Mouse (Mus musculus): ENCODE measurements around the gene Trpm8. TPM values are rescaled to one million over a fixed set of nuclear protein-coding genes. Genes with fewer than 3 reads are reported as not detected.

Gene Trpm8
- polyA plus RNA-seq, 1 experiment from 2014 or later, result not detected

DNA sequence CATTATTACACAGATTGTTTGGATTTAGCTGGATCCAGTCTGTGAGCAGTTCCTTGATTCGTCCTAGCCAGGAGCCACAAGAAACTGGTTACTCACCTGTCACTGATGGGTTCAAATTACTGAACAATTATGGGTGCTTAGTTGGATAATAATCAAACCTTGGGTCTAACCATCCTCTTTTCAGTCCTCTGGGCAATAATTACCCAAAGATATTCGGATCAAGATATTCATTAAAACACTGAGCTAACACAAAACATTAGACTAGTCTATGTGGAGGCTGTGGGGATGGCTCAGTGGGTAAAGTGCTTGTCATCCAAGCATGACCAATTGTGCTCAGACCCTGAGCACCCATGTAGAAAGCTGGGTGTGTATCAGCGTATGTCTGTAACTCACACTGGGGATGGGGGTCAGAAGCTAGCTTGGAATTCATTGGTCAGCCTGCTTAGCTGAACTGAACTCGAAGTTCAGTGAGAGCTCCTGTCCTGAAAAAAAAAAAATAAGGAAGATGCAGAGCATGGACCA lies 41.5 kb upstream of the Trpm8 start:
- H3K79me2 ChIP-seq (ENCODE audit: inconsistent target), result no peaks in the 10 kb centered on the region
- no peak overlapping the region for H3K4me3 ChIP-seq (ENCODE audit: inconsistent target)
- WGBS (ENCODE audit: missing documents), result 66% methylated on average over 4 of the region's 4 CpGs
- no peaks in the 10 kb centered on the region for H3K36me3 ChIP-seq (ENCODE audit: inconsistent target)
- H3K27ac ChIP-seq, result no peak overlapping the region

DNA sequence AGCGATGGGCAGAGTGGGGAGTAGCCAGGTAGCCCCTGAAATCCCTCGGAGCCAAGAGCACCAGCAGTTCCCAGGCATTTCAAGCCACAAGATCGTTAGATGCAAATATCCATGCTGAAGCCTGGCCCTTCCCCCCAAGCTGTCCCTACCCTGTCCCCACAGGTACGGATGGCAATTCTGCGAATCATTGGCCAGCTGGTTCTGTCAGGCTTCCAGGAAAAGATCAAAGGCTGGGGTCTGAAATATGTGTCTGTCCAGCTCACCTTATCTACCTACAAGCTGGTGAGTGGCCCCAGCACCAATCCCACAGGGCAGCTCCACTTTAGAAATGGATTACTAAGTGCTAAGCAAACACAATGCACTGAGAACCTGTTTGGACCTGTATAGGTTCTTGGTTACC lies 40.1 kb upstream of the Trpm8 start:
- no peaks in the 10 kb centered on the region for H3K79me2 ChIP-seq (ENCODE audit: inconsistent target)
- WGBS (ENCODE audit: missing documents), result 78% methylated on average over 5 of the region's 5 CpGs
- H3K36me3 ChIP-seq (ENCODE audit: inconsistent target), result no peaks in the 10 kb centered on the region
- H3K27ac ChIP-seq, result no peak overlapping the region
- H3K4me3 ChIP-seq (ENCODE audit: inconsistent target), result no peak overlapping the region

- Histone ChIP-seq H3K36me3 (ENCODE audit: inconsistent target) (no peaks in the 10 kb centered on the region), H3K4me3 (ENCODE audit: inconsistent target) (no peak overlapping the region), H3K27ac (no peak overlapping the region), H3K79me2 (ENCODE audit: inconsistent target) (no peaks in the 10 kb centered on the region)
- 80% methylated on average over 6 of the region's 6 CpGs for WGBS (ENCODE audit: missing documents)
Observed at GRCm38 (mm10) chr1:88238771-88239170, 38.7 kb upstream of the Trpm8 start.

- WGBS (ENCODE audit: missing documents), result 73% methylated on average over 5 of the region's 5 CpGs
- Histone ChIP-seq H3K27ac (no peak overlapping the region), H3K4me3 (ENCODE audit: inconsistent target) (no peak overlapping the region), H3K79me2 (ENCODE audit: inconsistent target) (no peaks in the 10 kb centered on the region), H3K36me3 (ENCODE audit: inconsistent target) (no peaks in the 10 kb centered on the region)
Observed at GRCm38 (mm10) chr1:88240072-88240471, 37.4 kb upstream of the Trpm8 start.

DNA sequence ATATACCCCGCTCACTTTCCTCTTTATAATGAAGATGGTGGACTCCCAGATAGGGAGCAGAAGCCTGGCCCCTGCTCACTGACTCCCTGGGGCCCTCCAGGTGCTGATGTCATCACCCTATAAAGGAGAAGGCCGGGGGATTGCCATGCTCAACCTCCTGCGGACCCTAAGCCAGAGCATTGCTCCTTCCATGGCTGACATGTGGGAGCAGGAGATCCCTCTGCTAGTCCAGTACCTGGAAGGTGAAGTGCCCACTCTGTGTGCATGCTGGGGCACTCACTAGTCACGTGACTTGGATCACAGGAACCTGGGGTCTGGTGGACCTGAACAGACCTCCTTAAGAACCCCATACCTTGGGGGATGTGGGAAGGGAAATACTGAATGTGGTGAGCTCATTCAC lies 36.9 kb upstream of the Trpm8 start:
- Histone ChIP-seq H3K36me3 (ENCODE audit: inconsistent target) (no peaks in the 10 kb centered on the region), H3K79me2 (ENCODE audit: inconsistent target) (no peaks in the 10 kb centered on the region), H3K4me3 (ENCODE audit: inconsistent target) (no peak overlapping the region), H3K27ac (no peak overlapping the region)
- WGBS (ENCODE audit: missing documents), result 75% methylated on average over 4 of the region's 4 CpGs

DNA sequence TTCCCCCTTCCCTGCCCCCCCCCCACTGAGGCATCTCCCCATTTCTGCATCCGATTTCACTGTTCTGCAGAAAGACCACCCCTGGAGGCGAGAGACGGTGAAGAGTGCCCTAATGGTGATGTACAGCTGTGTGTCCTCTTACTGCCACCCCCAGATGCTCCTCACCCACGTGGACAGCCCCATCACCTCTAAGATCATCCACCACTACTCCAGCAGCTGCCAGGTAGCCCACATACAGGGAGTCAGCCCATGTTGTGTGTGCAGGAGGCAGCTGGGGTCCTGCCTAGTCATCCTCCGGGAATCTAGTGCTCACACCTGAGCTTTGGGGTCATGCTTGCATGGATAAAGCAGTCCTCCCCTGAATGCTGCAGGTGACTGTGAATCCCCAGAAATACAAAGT lies 33.6 kb upstream of the Trpm8 start:
- no peaks in the 10 kb centered on the region for H3K79me2 ChIP-seq (ENCODE audit: inconsistent target)
- no peak overlapping the region for H3K4me3 ChIP-seq (ENCODE audit: inconsistent target)
- H3K36me3 ChIP-seq (ENCODE audit: inconsistent target), result no peaks in the 10 kb centered on the region
- H3K27ac ChIP-seq, result no peak overlapping the region
- 66% methylated on average over 5 of the region's 5 CpGs for WGBS (ENCODE audit: missing documents)

DNA sequence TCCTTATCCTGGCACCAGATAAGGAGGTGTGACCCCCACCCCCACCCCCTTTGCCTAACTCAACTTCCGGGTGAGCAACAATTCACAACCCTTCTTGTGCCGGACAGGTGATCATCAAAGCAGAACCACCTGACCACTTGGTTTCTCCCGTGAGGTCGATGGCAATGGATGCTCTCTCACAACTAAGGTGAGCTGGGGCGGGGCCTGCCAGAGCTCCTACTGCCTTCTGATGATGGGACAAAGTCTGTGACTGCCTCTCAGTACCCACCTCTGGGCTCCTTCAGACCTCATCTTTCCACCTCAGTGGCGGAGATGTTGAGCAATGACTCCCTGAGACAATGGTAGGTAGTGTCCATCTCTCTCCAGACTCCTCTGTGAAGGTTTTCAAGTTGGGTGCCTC lies 31.6 kb upstream of the Trpm8 start:
- Histone ChIP-seq H3K27ac (no peak overlapping the region), H3K36me3 (ENCODE audit: inconsistent target) (no peaks in the 10 kb centered on the region), H3K4me3 (ENCODE audit: inconsistent target) (no peak overlapping the region), H3K79me2 (ENCODE audit: inconsistent target) (no peaks in the 10 kb centered on the region)
- 79% methylated on average over 6 of the region's 6 CpGs for WGBS (ENCODE audit: missing documents)

DNA sequence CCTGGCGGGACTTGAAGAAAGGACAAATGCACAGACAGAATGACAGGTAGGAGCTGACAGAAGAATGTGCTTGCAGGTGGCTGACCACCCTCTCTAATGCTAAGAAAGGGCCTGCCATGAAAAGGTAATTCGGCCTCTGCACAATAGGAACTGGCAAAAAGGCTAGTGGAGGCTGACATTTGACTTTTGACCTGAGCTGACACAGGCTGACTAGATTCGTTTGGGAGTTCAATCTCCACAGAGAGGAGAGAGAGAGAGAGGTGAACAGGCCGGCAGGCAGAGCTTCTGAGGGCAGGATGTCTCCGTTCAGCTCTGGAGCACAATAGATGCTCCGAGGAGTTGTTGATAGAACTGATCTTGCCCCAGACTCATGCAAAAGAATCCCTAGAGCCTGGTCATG lies 31.1 kb upstream of the Trpm8 start:
- 53% methylated on average over 6 of the region's 6 CpGs for WGBS (ENCODE audit: missing documents)

DNA sequence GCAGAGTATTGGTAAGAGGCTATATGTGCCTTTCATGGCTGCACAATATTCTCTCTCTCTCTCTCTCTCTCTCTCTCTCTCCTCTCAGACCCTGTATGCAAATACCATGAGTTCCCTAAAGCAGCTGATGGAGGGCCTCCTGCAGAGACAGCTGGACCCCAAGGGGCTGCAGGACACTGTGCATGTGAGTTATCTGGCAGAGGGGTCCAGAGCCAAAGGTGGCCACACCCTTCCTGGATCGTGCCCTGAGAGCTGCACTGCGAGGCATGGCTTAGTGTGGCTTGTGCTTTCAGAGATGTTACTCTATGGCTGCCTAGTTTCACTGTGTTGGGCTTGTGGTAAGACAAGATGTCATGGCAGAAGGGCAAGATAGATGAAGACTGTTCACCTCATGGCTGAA lies 29.8 kb upstream of the Trpm8 start:
- no peaks in the 10 kb centered on the region for H3K36me3 ChIP-seq (ENCODE audit: inconsistent target)
- 52% methylated on average over 2 of the region's 2 CpGs for WGBS (ENCODE audit: missing documents)
- H3K27ac ChIP-seq, result no peak overlapping the region
- no peaks in the 10 kb centered on the region for H3K79me2 ChIP-seq (ENCODE audit: inconsistent target)
- no peak overlapping the region for H3K4me3 ChIP-seq (ENCODE audit: inconsistent target)

More for the DNA sequence above, 31.1 kb upstream of the Trpm8 start:
- H3K36me3 ChIP-seq (ENCODE audit: inconsistent target), result no peaks in the 10 kb centered on the region
- H3K4me3 ChIP-seq (ENCODE audit: inconsistent target), result no peak overlapping the region
- no peaks in the 10 kb centered on the region for H3K79me2 ChIP-seq (ENCODE audit: inconsistent target)
- no peak overlapping the region for H3K27ac ChIP-seq

GRCm38 (mm10) chr1:88248658-88249057 lies 28.8 kb upstream of the Trpm8 start:
- WGBS (ENCODE audit: missing documents), result 54% methylated on average over 4 of the region's 4 CpGs
- Histone ChIP-seq H3K27ac (no peak overlapping the region), H3K79me2 (ENCODE audit: inconsistent target) (no peaks in the 10 kb centered on the region), H3K4me3 (ENCODE audit: inconsistent target) (no peak overlapping the region), H3K36me3 (ENCODE audit: inconsistent target) (no peaks in the 10 kb centered on the region)

DNA sequence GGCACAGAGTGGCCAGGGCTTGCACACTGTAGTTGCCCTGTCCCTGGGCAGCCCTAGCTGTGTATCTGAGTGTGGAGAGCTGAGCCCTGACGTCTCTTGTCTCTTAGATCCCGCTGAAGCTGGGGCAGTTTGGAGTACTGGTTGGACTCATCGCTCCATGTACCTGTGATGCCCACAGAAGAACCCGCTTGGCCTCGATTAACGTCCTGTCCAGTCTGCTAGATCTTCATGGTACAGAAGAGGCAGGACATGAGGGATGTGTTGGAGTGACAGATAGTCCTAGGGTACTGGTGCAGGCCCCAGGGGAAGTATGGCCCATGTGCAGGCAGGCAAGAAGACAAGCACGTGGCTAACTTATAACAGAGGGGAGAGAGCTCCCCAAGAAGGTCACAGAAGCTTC lies 27.9 kb upstream of the Trpm8 start:
- no peak overlapping the region for H3K4me3 ChIP-seq (ENCODE audit: inconsistent target)
- 83% methylated on average over 7 of the region's 7 CpGs for WGBS (ENCODE audit: missing documents)
- no peak overlapping the region for H3K27ac ChIP-seq
- H3K79me2 ChIP-seq (ENCODE audit: inconsistent target), result no peaks in the 10 kb centered on the region
- H3K36me3 ChIP-seq (ENCODE audit: inconsistent target), result no peaks in the 10 kb centered on the region

- Histone ChIP-seq H3K4me3 (ENCODE audit: inconsistent target) (no peak overlapping the region), H3K36me3 (ENCODE audit: inconsistent target) (no peaks in the 10 kb centered on the region), H3K79me2 (ENCODE audit: inconsistent target) (no peaks in the 10 kb centered on the region), H3K27ac (no peak overlapping the region)
- 89% methylated on average over 5 of the region's 5 CpGs for WGBS (ENCODE audit: missing documents)
Observed at GRCm38 (mm10) chr1:88250023-88250422, 27.4 kb upstream of the Trpm8 start.

DNA sequence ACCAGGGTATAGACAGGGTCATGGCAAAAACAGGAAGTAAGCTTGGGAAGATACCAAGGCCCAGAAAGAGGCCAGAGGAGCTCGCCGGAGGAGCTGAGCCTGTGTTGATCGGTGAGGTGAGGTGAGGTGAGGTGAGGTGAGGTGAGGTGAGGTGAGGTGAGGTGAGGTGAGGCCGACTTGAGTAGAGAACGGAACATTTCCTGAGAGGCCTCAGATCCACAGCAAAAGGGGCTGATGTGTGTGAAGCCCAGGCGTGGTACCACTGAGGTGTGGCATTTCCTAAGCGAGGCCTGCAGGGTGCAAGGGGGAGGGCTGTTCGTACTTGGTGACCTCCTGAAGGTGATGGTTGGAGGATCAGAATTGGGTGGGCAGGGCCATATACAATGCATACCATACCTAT lies 24.4 kb upstream of the Trpm8 start:
- Histone ChIP-seq H3K4me3 (ENCODE audit: inconsistent target) (no peak overlapping the region), H3K79me2 (ENCODE audit: inconsistent target) (no peaks in the 10 kb centered on the region), H3K27ac (no peak overlapping the region), H3K36me3 (ENCODE audit: inconsistent target) (no peaks in the 10 kb centered on the region)
- 61% methylated on average over 8 of the region's 8 CpGs for WGBS (ENCODE audit: missing documents)

GRCm38 (mm10) chr1:88253540-88253939 lies 23.9 kb upstream of the Trpm8 start:
- Histone ChIP-seq H3K27ac (no peak overlapping the region), H3K36me3 (ENCODE audit: inconsistent target) (no peaks in the 10 kb centered on the region), H3K4me3 (ENCODE audit: inconsistent target) (no peak overlapping the region), H3K79me2 (ENCODE audit: inconsistent target) (no peaks in the 10 kb centered on the region)
- WGBS (ENCODE audit: missing documents), result 76% methylated on average over 6 of the region's 6 CpGs

- H3K36me3 ChIP-seq (ENCODE audit: inconsistent target), result no peaks in the 10 kb centered on the region
- WGBS (ENCODE audit: missing documents), result 91% methylated on average over 12 of the region's 12 CpGs
- no peaks in the 10 kb centered on the region for H3K79me2 ChIP-seq (ENCODE audit: inconsistent target)
- no peak overlapping the region for H3K27ac ChIP-seq
- H3K4me3 ChIP-seq (ENCODE audit: inconsistent target), result no peak overlapping the region
Observed at GRCm38 (mm10) chr1:88254793-88255465, 22.5 kb upstream of the Trpm8 start.

- 62% methylated on average over 2 of the region's 2 CpGs for WGBS (ENCODE audit: missing documents)
- Histone ChIP-seq H3K36me3 (ENCODE audit: inconsistent target) (no peaks in the 10 kb centered on the region), H3K27ac (no peak overlapping the region), H3K4me3 (ENCODE audit: inconsistent target) (no peak overlapping the region), H3K79me2 (ENCODE audit: inconsistent target) (no peaks in the 10 kb centered on the region)
Observed at GRCm38 (mm10) chr1:88255466-88255857, 22.0 kb upstream of the Trpm8 start.
